In genomic region chr9:99081308-99081707, GRCm38 (mm10) we compare ENCODE assay signal across 26 mouse cellular contexts. TPM values are rescaled to one million over a fixed set of nuclear protein-coding genes. Genes with fewer than 3 reads are reported as not detected.
"Had no signal": no experiment of that assay in that cellular context is flagged by ENCODE, and none has a peak within 500 bp of the region (broad histone marks: within the 10 kb centered on the region; RNA-seq: fewer than 3 reads in every experiment).

No protein-coding gene starts in this region.

- ATAC-seq: midbrain, embryonic 13.5 days; midbrain, embryonic 16.5 days had no signal

- H3K4me3 ChIP-seq: kidney, embryonic 15.5 days; left cerebral cortex, adult 2 months; limb, embryonic 12.5 days; limb, embryonic 15.5 days; liver, embryonic 15.5 days; midbrain, embryonic 10.5 days; midbrain, embryonic 13.5 days; myocyte; neural tube, embryonic 13.5 days had no signal

- DNase-seq: kidney, adult 8-10 months; kidney, postnatal 10 days; layer of hippocampus, postnatal 36 days; left cerebral cortex, postnatal 4 days; lung, adult 2 months; lung, postnatal 14 days; lung, postnatal 4 days; thymus, adult 2 months; thymus, postnatal 14 days; thymus, postnatal 4 days had no signal

- H3K9me3 ChIP-seq: kidney, embryonic 15.5 days; limb, embryonic 12.5 days; limb, embryonic 15.5 days; liver, embryonic 15.5 days; midbrain, embryonic 10.5 days; midbrain, embryonic 13.5 days; neural tube, embryonic 13.5 days had no signal

- H3K27ac ChIP-seq: kidney, embryonic 15.5 days; left cerebral cortex, adult 2 months; limb, embryonic 12.5 days; limb, embryonic 15.5 days; liver, embryonic 15.5 days; midbrain, embryonic 10.5 days; midbrain, embryonic 13.5 days; neural tube, embryonic 13.5 days; stomach, postnatal 0 days had no signal

- H3K9ac ChIP-seq: kidney, embryonic 15.5 days; limb, embryonic 12.5 days; limb, embryonic 15.5 days; liver, embryonic 15.5 days; midbrain, embryonic 13.5 days; neural tube, embryonic 13.5 days had no signal

- H3K36me3 ChIP-seq: kidney, embryonic 15.5 days; limb, embryonic 12.5 days; limb, embryonic 15.5 days; neural tube, embryonic 13.5 days had no signal

- H3K4me1 ChIP-seq: kidney, embryonic 15.5 days; limb, embryonic 12.5 days; limb, embryonic 15.5 days; liver, embryonic 15.5 days; midbrain, embryonic 13.5 days; neural tube, embryonic 13.5 days had no signal

- H3K27me3 ChIP-seq: kidney, embryonic 15.5 days; limb, embryonic 12.5 days; limb, embryonic 15.5 days; liver, embryonic 15.5 days; midbrain, embryonic 13.5 days; neural tube, embryonic 13.5 days had no signal

- H3K4me2 ChIP-seq: kidney, embryonic 15.5 days; limb, embryonic 12.5 days; limb, embryonic 15.5 days; liver, embryonic 11.5 days; liver, embryonic 15.5 days; midbrain, embryonic 13.5 days; neural tube, embryonic 13.5 days had no signal

RNA-seq across cellular contexts. Expression of gene Gm1123, which starts 45.8 kb away (rescaled TPM):
- total RNA-seq: layer of hippocampus, postnatal 36 days; left cerebral cortex, adult 2 months; left cerebral cortex, postnatal 14 days; left cerebral cortex, postnatal 4 days; monocyte, adult 5-6 weeks; neutrophil, adult 5-6 weeks had no signal
- polyA plus RNA-seq: limb, embryonic 12.5 days; limb, embryonic 15.5 days; liver, embryonic 11.5 days; lung, adult 2 months; lung, embryonic 16.5 days; midbrain, embryonic 10.5 days; myocyte had no signal
